Mouse (Mus musculus) spleen, adult 12 weeks (tissue): ENCODE results near the gene Ap1b1.

Experiments used
- DNase-seq: peaks from one replicate; pipeline ENCODE4 v3.0.0; 2022; ENCODE audit warnings: low spot score

Gene Ap1b1

GRCm38 (mm10) chr11:4986695-4987486 is at the start of gene Ap1b1:
Ap1b1 (plus strand) TSS chr11:4986824.
- peak; percentile 92 for DNase-seq

GRCm38 (mm10) chr11:4946530-4946929 is 40.1 kb upstream of the Ap1b1 start:
- DNase-seq = no peak

- peak; percentile 50 for DNase-seq
Measured at GRCm38 (mm10) chr11:4946947-4947812, 39.4 kb upstream of the Ap1b1 start.

- DNase-seq = no peak
Measured at GRCm38 (mm10) chr11:4947813-4948174, 38.8 kb upstream of the Ap1b1 start, which contains the start of gene Nefh. Nefh (minus strand) TSS chr11:4948064.

- DNase-seq = no peak
Measured at GRCm38 (mm10) chr11:4948792-4949191, 37.8 kb upstream of the Ap1b1 start.

GRCm38 (mm10) chr11:4949256-4950044 is 37.2 kb upstream of the Ap1b1 start:
- no peak for DNase-seq

GRCm38 (mm10) chr11:4953401-4953800 is 33.2 kb upstream of the Ap1b1 start:
- no peak for DNase-seq

GRCm38 (mm10) chr11:4953918-4954317 is 32.7 kb upstream of the Ap1b1 start:
- no peak for DNase-seq

- no peak for DNase-seq
Measured at GRCm38 (mm10) chr11:4963099-4963808, 23.4 kb upstream of the Ap1b1 start.

- no peak for DNase-seq
Measured at GRCm38 (mm10) chr11:4966325-4966724, 20.3 kb upstream of the Ap1b1 start.

- DNase-seq = no peak
Measured at GRCm38 (mm10) chr11:4966888-4967287, 19.7 kb upstream of the Ap1b1 start.

- DNase-seq = no peak
Measured at GRCm38 (mm10) chr11:4967549-4967948, 19.1 kb upstream of the Ap1b1 start.

- DNase-seq = no peak
Measured at GRCm38 (mm10) chr11:4968376-4968775, 18.2 kb upstream of the Ap1b1 start.

- peak; percentile 27 for DNase-seq
Measured at GRCm38 (mm10) chr11:4972967-4973870, 13.4 kb upstream of the Ap1b1 start.

GRCm38 (mm10) chr11:4973871-4974256 is 12.8 kb upstream of the Ap1b1 start:
- no peak for DNase-seq

- no peak for DNase-seq
Measured at GRCm38 (mm10) chr11:4974376-4975122, 12.1 kb upstream of the Ap1b1 start.

- peak; percentile 57 for DNase-seq
Measured at GRCm38 (mm10) chr11:4975623-4976022, 11.0 kb upstream of the Ap1b1 start.

- DNase-seq = no peak
Measured at GRCm38 (mm10) chr11:4983010-4983409, 3.6 kb upstream of the Ap1b1 start.

GRCm38 (mm10) chr11:4983538-4983937 is 3.1 kb upstream of the Ap1b1 start:
- no peak for DNase-seq

- DNase-seq = no peak
Measured at GRCm38 (mm10) chr11:4984249-4984648, 2.4 kb upstream of the Ap1b1 start.
